Mouse (Mus musculus) ES-E14 (cell line): ENCODE results near the gene Flywch2.

Experiments used
- HCFC1 ChIP-seq: IDR thresholded peaks from 2 replicates; pipeline ENCODE4 v1.6.1; 2012; ENCODE audit warnings: low read length, inconsistent platforms, borderline replicate concordance; ENCODE audit not compliant: insufficient read depth
- MAFK ChIP-seq: IDR thresholded peaks from 2 replicates; pipeline ENCODE4 v1.6.1; 2014; ENCODE audit warnings: mild to moderate bottlenecking, low read depth, low read length, inconsistent platforms; ENCODE audit not compliant: insufficient read depth
- ZC3H11A ChIP-seq: IDR thresholded peaks from 2 replicates; pipeline ENCODE4 v1.6.1; 2012; ENCODE audit warnings: low read depth, mild to moderate bottlenecking, inconsistent platforms, low read length, borderline replicate concordance
- ZNF384 ChIP-seq: IDR thresholded peaks from 2 replicates; pipeline ENCODE4 v1.6.1; 2012; ENCODE audit warnings: low read depth, low read length, inconsistent platforms

DNA sequence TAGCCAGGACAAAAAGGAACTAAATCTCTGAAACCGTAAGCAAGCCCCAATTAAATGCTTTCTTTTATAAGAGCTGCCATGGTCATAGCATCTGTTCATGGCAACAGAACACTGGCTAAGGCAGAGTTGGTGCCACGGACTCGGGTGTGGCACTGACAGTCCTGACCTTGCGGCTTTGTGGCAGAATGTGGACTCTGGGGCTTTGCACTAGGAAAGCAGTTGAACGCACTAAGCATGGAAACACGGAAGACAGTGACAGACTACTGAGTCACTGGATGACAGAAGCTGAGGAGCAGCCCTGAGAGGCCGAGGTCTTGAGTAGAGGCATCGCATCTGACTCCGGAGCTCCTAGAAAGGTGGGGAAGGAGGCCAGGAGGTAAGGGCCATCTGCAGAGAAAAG lies 28.3 kb downstream of the Flywch2 start:
- TF ChIP-seq ZNF384 = no peak
- TF ChIP-seq ZC3H11A = no peak
- no peak for TF ChIP-seq MAFK
- TF ChIP-seq HCFC1 = no peak
